Mouse (Mus musculus) 3134 (cell line): ENCODE data around the gene Stmn3.
A peak's percentile ranks its signal among the peaks of the same experiment; 100 is the strongest.

Experiments
- DNase-seq: peaks from one replicate; pipeline ENCODE4 v3.0.0-alpha.2; 2011; ENCODE audit warnings: low spot score; ENCODE audit not compliant: insufficient read length; ENCODE audit errors: extremely low read depth

Gene Stmn3

GRCm38 (mm10) chr2:181287338-181287957, 26.9 kb downstream of the Stmn3 start:
- peak; percentile 84 for DNase-seq

DNA sequence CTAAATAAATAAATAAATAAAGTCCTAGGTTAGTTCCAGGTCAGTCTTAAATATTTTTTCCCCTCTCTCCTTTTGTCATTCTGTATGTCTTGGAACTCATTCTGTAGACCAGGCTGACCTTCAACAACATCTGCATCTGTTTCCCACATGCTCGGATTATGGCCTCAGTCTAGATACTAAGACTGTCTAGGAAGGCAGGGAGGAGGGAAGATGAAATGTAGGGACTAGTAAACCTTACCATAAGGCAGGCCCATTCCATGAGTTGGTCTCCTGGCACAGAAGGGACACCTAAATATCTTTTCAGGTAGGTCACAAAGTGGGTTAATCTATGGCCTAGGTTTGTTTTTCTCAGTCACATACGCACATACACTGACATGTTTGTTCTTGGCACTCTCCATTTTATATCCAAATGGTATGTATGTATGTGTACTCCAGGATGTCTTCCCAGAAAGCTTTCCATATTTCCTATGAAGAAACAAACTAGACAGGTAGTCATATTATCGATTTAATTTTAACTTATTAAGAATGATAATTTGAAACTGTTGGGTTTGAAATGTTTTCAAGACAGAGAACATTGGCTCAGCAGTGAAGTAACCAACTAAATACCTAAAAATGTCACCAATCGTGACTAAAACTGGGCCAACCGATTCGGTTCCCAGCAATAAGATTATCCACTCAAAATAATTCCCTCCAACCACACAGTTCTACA, 27.5 kb downstream of the Stmn3 start:
- DNase-seq: no peak

DNA sequence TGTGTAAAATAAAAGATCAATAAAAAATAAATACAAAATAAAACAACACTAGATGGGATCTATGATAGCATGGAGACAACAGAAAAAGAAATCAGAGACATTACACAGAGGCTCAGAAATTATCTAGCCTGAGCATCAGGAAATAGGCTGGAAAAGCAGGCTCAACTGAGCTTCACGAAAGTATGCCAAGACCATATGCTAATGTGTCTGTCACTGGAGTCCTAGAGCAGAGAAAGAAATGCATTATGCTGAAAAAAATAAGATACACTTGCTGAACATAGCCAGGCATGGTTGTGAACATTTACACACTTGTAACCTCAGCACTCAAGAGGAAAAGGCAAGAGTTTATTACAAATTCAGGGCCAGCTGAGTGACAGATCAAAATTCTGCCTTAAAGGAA, 34.3 kb downstream of the Stmn3 start:
- DNase-seq: no peak

GRCm38 (mm10) chr2:181277866-181278265, 36.4 kb downstream of the Stmn3 start:
- no peak for DNase-seq

GRCm38 (mm10) chr2:181276766-181277165, 37.5 kb downstream of the Stmn3 start:
- DNase-seq: no peak

DNA sequence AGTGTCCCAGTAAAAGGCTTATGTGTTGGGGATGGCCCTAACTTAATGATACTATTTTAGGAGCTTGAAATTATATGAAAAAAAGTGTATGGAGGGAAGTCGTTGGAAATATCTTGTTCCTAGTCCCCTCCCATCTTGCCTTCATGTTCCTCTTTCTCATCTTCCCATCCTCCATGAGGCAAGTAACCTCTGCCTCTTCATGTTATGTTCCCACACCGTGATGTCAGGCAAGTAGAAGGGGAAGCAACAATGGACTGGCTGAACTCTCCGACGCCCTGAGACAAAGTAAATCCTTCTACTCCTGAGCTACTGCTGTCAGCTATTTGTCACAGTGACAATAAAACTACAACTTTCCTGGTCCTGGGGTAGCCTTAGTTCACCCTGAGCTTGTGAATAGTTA, 39.7 kb downstream of the Stmn3 start:
- DNase-seq: no peak

DNA sequence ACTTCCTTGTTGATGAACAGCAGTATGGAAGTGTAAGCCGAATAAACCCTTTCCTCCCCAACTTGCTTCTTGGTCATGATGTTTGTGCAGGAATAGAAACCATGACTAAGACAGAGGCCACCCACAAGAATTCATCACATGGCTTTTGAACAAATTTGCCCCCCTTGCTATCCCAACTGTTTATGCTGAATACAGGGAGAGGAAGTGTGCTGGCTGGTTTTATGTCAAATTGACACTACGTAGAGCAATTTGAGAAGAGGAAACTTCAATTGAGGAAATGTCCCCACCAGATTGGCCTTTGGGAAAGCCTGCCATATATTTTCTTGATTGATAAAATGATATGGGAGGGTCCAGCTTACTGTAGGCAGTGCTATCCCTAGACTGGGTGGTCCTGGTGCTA, 40.5 kb downstream of the Stmn3 start:
- no peak for DNase-seq

GRCm38 (mm10) chr2:181272092-181272491, 42.2 kb downstream of the Stmn3 start:
- DNase-seq: no peak

GRCm38 (mm10) chr2:181266839-181267238, 47.5 kb downstream of the Stmn3 start:
- no peak for DNase-seq
